Mouse (Mus musculus) spleen, adult 2 months (tissue): ENCODE results near the gene Tmpo. TPM values are rescaled to one million over a fixed set of nuclear protein-coding genes. Genes with fewer than 3 reads are reported as not detected.

Experiments used
- DNase-seq, 2 experiments: peaks; one replicate each; pipeline versions ENCODE4 v3.0.0 to v3.0.0-alpha.2; 2012 to 2021; ENCODE audit warnings: low spot score in 2 of 2, low read depth in 1 of 2
- H3K27ac ChIP-seq: fragments of 200-500 bp; 2 replicates; pipeline ENCODE4 v1.5.1; 2012; ENCODE audit warnings: low read length, inconsistent platforms; ENCODE audit not compliant: insufficient read depth
- H3K27me3 ChIP-seq: fragments of 200-500 bp; 2 replicates; pipeline ENCODE4 v1.6.1; 2012; ENCODE audit warnings: mild to moderate bottlenecking, moderate library complexity, low read length, inconsistent platforms; ENCODE audit not compliant: control insufficient read depth, insufficient read depth
- H3K36me3 ChIP-seq: fragments of 200-500 bp; 2 replicates; pipeline ENCODE4 v1.6.1; 2012; ENCODE audit warnings: mild to moderate bottlenecking, low read length, inconsistent platforms; ENCODE audit not compliant: control insufficient read depth, insufficient read depth
- H3K4me1 ChIP-seq: fragments of 200-500 bp; 2 replicates; pipeline ENCODE4 v1.6.1; 2011; ENCODE audit warnings: inconsistent platforms; ENCODE audit not compliant: control insufficient read depth, insufficient read depth, insufficient read length
- H3K4me3 ChIP-seq: fragments of 200-500 bp; 2 replicates; pipeline ENCODE4 v1.5.1; 2011; ENCODE audit warnings: mild to moderate bottlenecking, inconsistent platforms; ENCODE audit not compliant: insufficient read depth, insufficient read length; ENCODE audit errors: extremely low read depth
- CTCF ChIP-seq: fragments of 200-500 bp; IDR thresholded peaks from 2 replicates; pipeline ENCODE4 v1.5.1; 2011; ENCODE audit warnings: mild to moderate bottlenecking, inconsistent platforms; ENCODE audit not compliant: insufficient read depth, insufficient read length, insufficient replicate concordance; ENCODE audit errors: extremely low read depth
- POLR2A ChIP-seq: fragments of 200-500 bp; IDR thresholded peaks from 2 replicates; pipeline ENCODE4 v1.6.1; 2011; ENCODE audit warnings: low read depth, low read length, inconsistent platforms
- WGBS: fragments of 180-500 bp; shearing (Covaris S2); methylation state at CpG from one replicate; pipeline ENCODE4 v1.1.7; 2018; 5-methylcytosine and 5-hydroxymethylcytosine counted together
- polyA plus RNA-seq: library from polyadenylated mRNA; depleted of rRNA; stranded (reverse); fragments of >200 nt; gene quantifications from 2 replicates; pipeline ENCODE4 v1.2.3, GENCODE M21; 2012

Tmpo gene
- polyA plus RNA-seq, 1 experiment, result 37.0 TPM

DNA sequence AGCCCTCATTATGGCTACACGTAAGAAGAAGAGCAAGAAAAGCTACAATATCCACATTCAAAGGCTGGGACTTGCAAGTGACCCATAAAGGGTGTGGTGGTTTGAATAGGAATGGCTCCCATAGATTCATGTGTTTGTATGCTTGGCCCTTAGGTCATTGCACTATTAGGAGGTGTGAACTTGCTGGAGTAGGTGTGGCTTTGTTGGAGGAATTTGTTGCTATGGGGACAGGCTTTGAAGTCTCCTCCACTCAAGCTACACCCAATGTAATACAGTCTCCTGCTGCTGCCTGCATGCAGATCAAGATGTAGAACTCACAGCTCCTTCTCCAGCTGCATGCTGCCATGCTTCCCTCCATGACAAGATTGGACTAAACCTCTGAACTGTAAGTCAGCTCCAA lies 49.5 kb downstream of the Tmpo start:
- no peak for DNase-seq
- WGBS, result 97% methylated on average over 1 of the region's 1 CpGs
- H3K36me3 ChIP-seq, result no peaks in the 10 kb centered on the region
- H3K27me3 ChIP-seq, result no peaks in the 10 kb centered on the region
- H3K4me1 ChIP-seq, result no peaks in the 10 kb centered on the region
- TF ChIP-seq POLR2A (no peak), CTCF (no peak)
- H3K27ac ChIP-seq, result no peak overlapping the region
- H3K4me3 ChIP-seq, result no peak overlapping the region

DNA sequence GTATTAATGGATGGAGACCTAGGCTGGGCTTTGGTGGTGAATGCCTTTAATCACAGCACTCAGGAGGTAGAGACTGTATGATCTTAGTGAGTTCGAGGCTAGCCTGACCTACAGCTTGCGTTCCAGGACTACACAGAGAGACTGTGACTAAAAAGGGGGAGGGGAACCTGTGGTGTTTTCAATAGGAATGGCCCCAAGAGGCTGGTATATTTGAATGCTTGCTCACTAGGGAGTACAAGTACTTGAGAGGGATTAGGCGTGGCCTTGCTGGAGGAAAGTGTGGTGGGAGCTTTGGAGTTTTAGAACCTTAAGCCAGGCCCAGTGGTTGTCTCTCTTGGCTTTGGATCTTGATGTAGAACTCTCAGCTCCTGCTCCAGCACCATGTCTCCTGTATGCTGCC lies 50.3 kb downstream of the Tmpo start:
- no peak overlapping the region for H3K4me3 ChIP-seq
- H3K27me3 ChIP-seq, result no peaks in the 10 kb centered on the region
- no peaks in the 10 kb centered on the region for H3K36me3 ChIP-seq
- no peak for DNase-seq
- no peak overlapping the region for H3K27ac ChIP-seq
- TF ChIP-seq POLR2A (no peak), CTCF (no peak)
- no peaks in the 10 kb centered on the region for H3K4me1 ChIP-seq
- WGBS, result 94% methylated on average over 3 of the region's 3 CpGs

DNA sequence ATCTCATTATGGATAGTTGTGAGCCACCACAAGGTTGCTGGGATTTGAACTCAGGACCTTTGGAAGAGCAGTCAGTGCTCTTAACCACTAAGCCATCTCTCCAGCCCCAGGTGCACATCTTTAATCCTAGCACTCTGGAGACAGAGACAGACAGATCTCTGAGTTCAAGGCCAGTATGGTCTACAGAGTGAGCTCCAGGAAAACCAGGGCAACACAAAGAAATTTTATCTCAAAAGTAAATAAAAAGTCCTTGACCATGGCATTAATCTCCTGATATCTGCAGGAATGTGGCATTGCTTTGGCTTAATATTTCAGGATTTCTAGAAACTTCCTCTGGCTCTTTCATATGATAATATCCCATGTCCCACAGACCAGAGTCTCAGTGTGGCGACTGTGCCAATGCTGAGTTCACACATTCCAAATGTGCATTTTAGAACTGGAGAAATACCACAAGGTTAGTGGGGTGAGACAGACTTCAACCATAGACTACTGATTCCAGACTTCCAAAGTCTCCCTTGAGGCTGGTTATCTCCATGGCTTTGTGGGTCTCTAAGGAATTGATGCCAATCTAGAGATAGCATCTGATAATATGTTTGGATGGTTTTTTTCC lies 52.5 kb downstream of the Tmpo start:
- Histone ChIP-seq H3K36me3 (no peaks in the 10 kb centered on the region), H3K4me1 (no peaks in the 10 kb centered on the region; the same call in 1 of the 2 replicates), H3K27ac (no peak overlapping the region), H3K4me3 (no peak overlapping the region), H3K27me3 (no peaks in the 10 kb centered on the region)
- WGBS, result 92% methylated on average over 1 of the region's 1 CpGs
- TF ChIP-seq POLR2A (no peak), CTCF (no peak)
- no peak for DNase-seq

DNA sequence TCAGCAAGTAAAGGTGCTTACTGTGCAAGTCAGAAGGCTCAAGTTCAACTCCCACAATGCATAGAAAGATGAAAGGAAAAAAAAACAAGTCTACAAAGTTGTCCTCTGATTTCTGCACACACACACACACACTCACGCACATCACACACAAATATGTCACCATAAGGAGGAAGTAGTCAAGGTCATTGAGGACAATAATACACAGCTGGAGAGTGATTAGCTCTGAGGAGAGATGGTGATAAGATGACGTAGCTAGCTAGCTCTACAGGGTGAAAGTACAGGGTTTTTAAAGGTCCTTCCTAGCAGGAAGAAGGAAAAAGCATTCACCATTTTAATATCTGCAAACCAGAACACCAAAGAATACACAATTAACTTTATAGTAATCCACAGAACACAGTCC lies 53.7 kb downstream of the Tmpo start:
- no peaks in the 10 kb centered on the region for H3K36me3 ChIP-seq
- H3K4me1 ChIP-seq, result no peaks in the 10 kb centered on the region; the same call in 1 of the 2 replicates
- H3K27ac ChIP-seq, result no peak overlapping the region
- no peak for DNase-seq
- no peaks in the 10 kb centered on the region for H3K27me3 ChIP-seq
- 69% methylated on average over 2 of the region's 2 CpGs for WGBS
- TF ChIP-seq POLR2A, result no peak
- TF ChIP-seq CTCF, result no peak
- H3K4me3 ChIP-seq, result no peak overlapping the region

DNA sequence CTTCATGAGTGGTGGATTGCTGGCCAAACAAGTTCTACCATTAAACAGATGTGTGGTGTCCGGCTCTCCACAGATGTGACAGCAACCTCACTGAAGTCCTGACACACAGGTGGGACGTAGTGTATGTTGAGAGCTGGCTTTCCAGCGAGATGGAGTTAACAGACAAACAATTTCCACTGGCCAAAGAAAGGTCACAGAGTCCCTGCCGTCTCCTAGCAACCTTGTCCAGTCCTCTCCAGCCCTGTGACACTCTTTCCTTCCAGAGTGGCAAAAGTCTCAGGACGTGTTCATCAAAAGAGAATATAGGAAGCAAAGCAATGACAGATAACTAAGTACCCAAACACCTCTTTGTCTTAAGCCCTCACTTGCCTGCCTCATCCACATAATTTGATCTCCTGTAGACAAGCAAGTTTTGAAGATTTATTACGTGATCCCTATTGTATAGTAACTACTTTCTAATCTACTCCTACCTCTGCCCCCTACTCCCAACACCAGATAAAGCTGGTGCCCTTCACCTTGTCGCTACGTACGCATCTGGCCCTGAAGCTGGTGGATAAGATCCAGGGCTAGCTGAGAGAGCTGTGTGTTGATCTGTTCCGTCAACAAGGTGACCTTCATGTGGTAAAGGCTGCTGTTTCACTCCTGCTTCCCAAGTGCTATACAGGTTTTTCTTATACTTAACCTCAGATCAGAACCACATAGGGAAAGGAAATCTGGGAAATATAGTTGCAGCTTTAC lies 54.3 kb downstream of the Tmpo start:
- peaks cover 3% of the 10 kb centered on the region; the same call in 1 of the 2 replicates for H3K36me3 ChIP-seq
- H3K4me3 ChIP-seq, result no peak overlapping the region
- TF ChIP-seq CTCF (no peak), POLR2A (no peak)
- H3K27me3 ChIP-seq, result no peaks in the 10 kb centered on the region
- DNase-seq, result no peak
- H3K4me1 ChIP-seq, result no peaks in the 10 kb centered on the region; the same call in 1 of the 2 replicates
- H3K27ac ChIP-seq, result no peak overlapping the region
- WGBS, result 88% methylated on average over 10 of the region's 10 CpGs

DNA sequence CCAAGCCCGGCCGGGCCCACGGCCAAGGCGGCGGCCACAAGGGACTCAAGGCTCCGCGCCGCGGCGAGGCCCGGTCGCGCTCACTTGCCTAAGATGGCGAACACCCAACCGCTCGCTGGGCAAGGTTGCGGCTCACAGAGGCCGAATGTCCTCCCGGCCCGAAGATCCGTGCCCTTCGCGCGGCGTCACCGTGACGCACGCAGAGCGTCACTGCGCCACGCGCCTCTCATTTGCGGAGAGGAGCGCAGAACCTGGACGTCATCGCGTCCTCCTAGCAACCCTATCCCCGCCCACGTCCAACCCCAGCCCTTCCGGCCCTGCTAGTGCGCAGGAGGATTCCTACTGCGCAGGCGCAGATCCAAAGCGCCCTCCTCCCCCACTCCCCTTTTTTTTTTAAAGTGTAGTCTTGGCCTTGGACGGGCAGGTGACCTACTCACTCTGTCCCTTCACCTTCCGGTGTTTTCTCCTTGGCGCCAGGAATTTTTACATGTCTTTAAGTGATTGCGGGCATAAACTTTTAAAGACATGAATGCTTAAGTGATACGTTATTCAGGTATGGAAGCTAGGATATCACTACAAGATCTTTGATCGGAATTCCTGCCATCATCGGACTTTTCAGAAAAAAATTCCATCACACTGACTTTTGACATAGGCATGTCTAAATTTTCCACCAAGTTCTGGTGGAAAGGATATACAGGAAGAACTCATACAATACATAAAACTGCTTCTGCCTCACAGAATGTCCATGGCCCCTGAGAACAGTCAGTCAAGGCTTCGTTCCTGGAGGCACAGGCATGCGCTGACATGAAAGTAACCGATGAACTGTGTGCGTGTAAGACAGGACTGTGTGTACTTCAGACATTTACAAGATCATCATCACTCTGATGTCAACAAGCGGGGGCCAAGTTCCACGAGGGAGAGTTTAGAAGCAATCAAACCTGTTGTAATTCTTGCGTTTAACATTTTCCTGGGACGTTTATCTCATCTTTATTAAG lies 57.0 kb downstream of the Tmpo start, which contains the start of gene Slc25a3:
Gene Slc25a3 (minus strand): TSS at position 232 of the 995 bp plus-strand sequence.
- TF ChIP-seq POLR2A, result peak; percentile 99
- no peak for TF ChIP-seq CTCF
- Histone ChIP-seq H3K36me3 (peaks cover 15% of the 10 kb centered on the region), H3K27ac (peak within 1 kb of the TSS; percentile 99), H3K4me1 (no peaks in the 10 kb centered on the region; the same call in 1 of the 2 replicates), H3K27me3 (no peaks in the 10 kb centered on the region), H3K4me3 (peak within 1 kb of the TSS; percentile 97)
- DNase-seq, result peak; percentile 96 to 98
- WGBS, result 12% methylated on average over 59 of the region's 59 CpGs
